Mouse (Mus musculus): ENCODE results near the gene Pik3r6. TPM values are rescaled to one million over a fixed set of nuclear protein-coding genes. Genes with fewer than 3 reads are reported as not detected.

Pik3r6 gene
- total RNA-seq, 2 experiments from 2014 or later, result 1.7 to 1.9 TPM

DNA sequence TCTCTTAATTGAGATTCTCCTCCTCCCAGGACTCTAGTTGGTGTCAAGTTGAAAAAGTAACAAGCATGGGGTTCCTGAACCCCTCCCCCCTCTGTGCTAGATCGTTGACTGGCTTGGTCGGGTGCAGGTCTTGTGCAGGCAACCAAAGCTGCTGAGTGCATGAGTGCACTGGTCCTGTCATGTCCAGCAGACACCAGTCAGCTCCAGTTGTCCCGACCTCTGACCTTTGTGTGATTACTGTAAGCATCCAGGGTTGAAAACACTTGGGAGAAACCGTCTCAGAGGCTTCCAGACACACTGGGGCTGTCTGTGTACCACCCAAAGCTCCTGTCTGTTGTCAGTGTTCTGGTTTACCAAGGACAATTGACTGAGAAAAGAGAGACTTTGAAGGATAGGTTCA, 47.5 kb downstream of the Pik3r6 start:
- Histone ChIP-seq H3K4me3 (no peak overlapping the region), H3K27ac (no peak overlapping the region)
- no peak for DNase-seq (ENCODE audit: low spot score in 2 of 2)
- TF ChIP-seq CTCF (conservative IDR thresholded peaks at IDR 0.05), result no peak

DNA sequence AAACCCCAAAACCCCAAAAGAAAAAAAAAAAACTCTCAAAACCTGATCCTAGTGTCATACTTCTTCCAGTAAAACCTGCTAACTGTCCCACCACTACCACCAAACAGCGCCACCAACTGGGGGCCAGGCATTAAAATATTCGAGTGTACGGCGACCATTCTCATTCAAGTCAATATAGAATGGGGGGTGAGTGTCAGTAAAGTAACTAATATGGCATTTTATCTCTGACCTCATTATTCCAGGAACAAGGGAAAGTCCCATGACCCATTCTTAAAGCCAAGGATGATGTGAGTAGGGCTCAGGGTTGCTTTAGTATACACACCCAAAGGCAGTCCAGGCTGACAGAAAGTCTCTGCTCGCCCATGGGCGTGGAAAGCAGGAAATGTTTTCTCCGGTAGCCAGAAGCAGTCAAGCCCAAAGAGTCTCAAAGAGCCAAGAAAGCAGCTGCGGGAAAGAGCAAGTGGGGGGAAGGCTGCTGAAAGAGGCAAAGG, 51.2 kb downstream of the Pik3r6 start:
- H3K4me3 ChIP-seq, result no peak overlapping the region
- no peak overlapping the region for H3K27ac ChIP-seq
- TF ChIP-seq CTCF (conservative IDR thresholded peaks at IDR 0.05), result peak; percentile 74
- DNase-seq (ENCODE audit: low spot score in 2 of 2), result peak in 1 of 2 experiments; percentile 36

GRCm38 (mm10) chr11:68555918-68556584, 53.2 kb downstream of the Pik3r6 start, which contains the start of gene Mfsd6l:
Mfsd6l (plus strand) TSS chr11:68556186.
- DNase-seq (ENCODE audit: low spot score in 2 of 2), result no peak
- peak; percentile 47 for TF ChIP-seq CTCF (conservative IDR thresholded peaks at IDR 0.05)
- Histone ChIP-seq H3K4me3 (no peak within 1 kb of the TSS), H3K27ac (no peak within 1 kb of the TSS)

GRCm38 (mm10) chr11:68559546-68559945, 56.7 kb downstream of the Pik3r6 start:
- no peak for DNase-seq (ENCODE audit: low spot score in 2 of 2)
- no peak overlapping the region for H3K27ac ChIP-seq
- peak; percentile 68 for TF ChIP-seq CTCF (conservative IDR thresholded peaks at IDR 0.05)
- H3K4me3 ChIP-seq, result no peak overlapping the region

- no peak overlapping the region for H3K4me3 ChIP-seq
- no peak for TF ChIP-seq CTCF (conservative IDR thresholded peaks at IDR 0.05)
- H3K27ac ChIP-seq, result no peak overlapping the region
- no peak for DNase-seq (ENCODE audit: low spot score in 2 of 2)
Measured at GRCm38 (mm10) chr11:68561957-68562950, 59.4 kb downstream of the Pik3r6 start.

GRCm38 (mm10) chr11:68564356-68565031, 61.7 kb downstream of the Pik3r6 start:
- H3K4me3 ChIP-seq, result no peak overlapping the region
- DNase-seq (ENCODE audit: low spot score in 2 of 2), result no peak
- no peak overlapping the region for H3K27ac ChIP-seq
- no peak for TF ChIP-seq CTCF (conservative IDR thresholded peaks at IDR 0.05)

DNA sequence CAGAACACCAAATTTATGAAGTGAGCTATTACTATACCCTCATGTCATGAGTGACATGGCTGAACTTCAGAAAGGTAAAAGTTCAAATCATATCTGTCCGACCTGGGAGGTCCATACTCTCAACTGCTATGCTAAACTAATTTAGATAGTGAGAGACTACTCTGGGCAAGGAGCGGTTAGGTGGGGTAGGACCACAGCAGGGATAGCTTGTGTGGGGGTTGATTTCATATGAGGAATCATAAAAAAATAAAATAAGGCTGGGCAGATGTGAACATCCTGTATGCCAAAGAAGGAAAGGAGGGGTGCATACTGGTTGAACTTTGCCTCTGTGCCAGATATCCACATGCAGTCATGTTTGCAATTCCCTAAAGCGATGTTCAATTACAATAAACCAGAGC, 62.2 kb downstream of the Pik3r6 start:
- H3K27ac ChIP-seq, result no peak overlapping the region
- no peak for DNase-seq (ENCODE audit: low spot score in 2 of 2)
- no peak overlapping the region for H3K4me3 ChIP-seq
- TF ChIP-seq CTCF (conservative IDR thresholded peaks at IDR 0.05), result no peak

- DNase-seq (ENCODE audit: low spot score in 2 of 2), result peak; percentile 85 to 86
- H3K4me3 ChIP-seq, result peak overlapping the region; percentile 52
- peak; percentile 75 for TF ChIP-seq CTCF (conservative IDR thresholded peaks at IDR 0.05)
- H3K27ac ChIP-seq, result peak overlapping the region; percentile 32; the same call in 1 of the 2 replicates
Measured at GRCm38 (mm10) chr11:68566447-68567059, 63.7 kb downstream of the Pik3r6 start.

GRCm38 (mm10) chr11:68570861-68571260, 68.0 kb downstream of the Pik3r6 start:
- no peak overlapping the region for H3K4me3 ChIP-seq
- DNase-seq (ENCODE audit: low spot score in 2 of 2), result no peak
- H3K27ac ChIP-seq, result no peak overlapping the region
- no peak for TF ChIP-seq CTCF (conservative IDR thresholded peaks at IDR 0.05)

GRCm38 (mm10) chr11:68577076-68577475, 74.3 kb downstream of the Pik3r6 start:
- Histone ChIP-seq H3K27ac (no peak overlapping the region), H3K4me3 (no peak overlapping the region)
- DNase-seq (ENCODE audit: low spot score in 2 of 2), result no peak
- TF ChIP-seq CTCF (conservative IDR thresholded peaks at IDR 0.05), result no peak

- H3K27ac ChIP-seq, result peak overlapping the region; percentile 9; the same call in 1 of the 2 replicates
Measured at GRCm38 (mm10) chr11:68579462-68579881, 76.7 kb downstream of the Pik3r6 start.

DNA sequence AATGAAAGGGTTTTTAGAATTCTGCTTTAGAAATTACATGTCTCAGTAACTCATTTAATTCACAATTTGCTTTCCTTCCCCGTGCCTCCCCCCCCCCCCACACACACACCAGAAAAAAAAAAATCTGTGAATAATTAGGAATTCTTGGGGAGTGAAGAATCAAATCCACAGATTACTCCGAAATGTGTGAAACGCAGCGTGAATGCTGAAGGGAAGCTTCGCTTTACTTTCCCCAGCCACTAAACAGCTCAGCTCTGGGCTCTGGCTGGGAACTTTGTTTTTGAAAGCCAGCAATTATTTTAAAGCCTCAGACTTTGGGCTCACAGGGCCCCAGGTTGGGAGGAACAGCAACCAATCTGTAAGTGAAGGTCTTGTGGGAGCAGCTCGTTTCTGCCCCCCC, 77.7 kb downstream of the Pik3r6 start:
- no peak for DNase-seq (ENCODE audit: low spot score in 2 of 2)
- Histone ChIP-seq H3K27ac (no peak overlapping the region), H3K4me3 (no peak overlapping the region)
- TF ChIP-seq CTCF (conservative IDR thresholded peaks at IDR 0.05), result no peak

More at GRCm38 (mm10) chr11:68579462-68579881, 76.7 kb downstream of the Pik3r6 start:
- TF ChIP-seq CTCF (conservative IDR thresholded peaks at IDR 0.05), result peak; percentile 38
- peak; percentile 44 to 45 for DNase-seq (ENCODE audit: low spot score in 2 of 2)
- H3K4me3 ChIP-seq, result no peak overlapping the region
